Mouse (Mus musculus): ENCODE results near the gene Sema3a. TPM values are rescaled to one million over a fixed set of nuclear protein-coding genes. Genes with fewer than 3 reads are reported as not detected.

The Sema3a gene
- total RNA-seq, 2 experiments from 2014 or later: 21.0 to 31.1 TPM

GRCm38 (mm10) chr5:13384714-13385113 lies 259.5 kb downstream of the Sema3a start:
- TF ChIP-seq CTCF (IDR thresholded peaks at IDR 0.05): no peak
- intact Hi-C loops (cut with DNase I): loop anchor here (5.0 to 10.0 kb wide), 3 partner anchors 113 to 670 kb away; no protein-coding TSS in a partner anchor
- no peak overlapping the region for H3K4me3 ChIP-seq
- H3K27ac ChIP-seq: peak overlapping the region; percentile 71
- peak in 1 of 2 experiments; percentile 31 for DNase-seq (ENCODE audit: extremely low spot score in 1 of 2, low spot score in 2 of 2)

GRCm38 (mm10) chr5:13386603-13387002 lies 261.4 kb downstream of the Sema3a start:
- no peak for DNase-seq (ENCODE audit: extremely low spot score in 1 of 2, low spot score in 2 of 2)
- Histone ChIP-seq H3K27ac (no peak overlapping the region), H3K4me3 (no peak overlapping the region)
- TF ChIP-seq CTCF (IDR thresholded peaks at IDR 0.05): no peak
- intact Hi-C loops (cut with DNase I): loop anchor here (10.0 kb wide), 2 partner anchors 122 to 672 kb away; no protein-coding TSS in a partner anchor

GRCm38 (mm10) chr5:13387679-13388078 lies 262.5 kb downstream of the Sema3a start:
- TF ChIP-seq CTCF (IDR thresholded peaks at IDR 0.05): no peak
- no peak for DNase-seq (ENCODE audit: extremely low spot score in 1 of 2, low spot score in 2 of 2)
- H3K27ac ChIP-seq: no peak overlapping the region
- H3K4me3 ChIP-seq: no peak overlapping the region
- intact Hi-C loops (cut with DNase I): loop anchor here (10.0 kb wide), 2 partner anchors 123 to 673 kb away; no protein-coding TSS in a partner anchor

- no peak for DNase-seq (ENCODE audit: extremely low spot score in 1 of 2, low spot score in 2 of 2)
- TF ChIP-seq CTCF (IDR thresholded peaks at IDR 0.05): no peak
- intact Hi-C loops (cut with DNase I): loop anchor here (10.0 kb wide), 2 partner anchors 125 to 675 kb away; no protein-coding TSS in a partner anchor
- no peak overlapping the region for H3K4me3 ChIP-seq
- no peak overlapping the region for H3K27ac ChIP-seq
Observed at GRCm38 (mm10) chr5:13389995-13390394, 264.8 kb downstream of the Sema3a start.

GRCm38 (mm10) chr5:13405432-13405831 lies 280.2 kb downstream of the Sema3a start:
- H3K27ac ChIP-seq: no peak overlapping the region
- intact Hi-C loops (cut with DNase I): loop anchor here (1.0 kb wide), 1 partner anchor 180 kb away; no protein-coding TSS in a partner anchor
- TF ChIP-seq CTCF (IDR thresholded peaks at IDR 0.05): peak; percentile 57
- no peak overlapping the region for H3K4me3 ChIP-seq
- no peak for DNase-seq (ENCODE audit: extremely low spot score in 1 of 2, low spot score in 2 of 2)

- intact Hi-C loops (cut with DNase I): no loop called here
Observed at GRCm38 (mm10) chr5:13406131-13406530, 280.9 kb downstream of the Sema3a start.

GRCm38 (mm10) chr5:13411920-13412319 lies 286.7 kb downstream of the Sema3a start:
- TF ChIP-seq CTCF (IDR thresholded peaks at IDR 0.05): no peak
- H3K27ac ChIP-seq: no peak overlapping the region
- no peak overlapping the region for H3K4me3 ChIP-seq
- DNase-seq (ENCODE audit: extremely low spot score in 1 of 2, low spot score in 2 of 2): no peak
- intact Hi-C loops (cut with DNase I): no loop called here

More at GRCm38 (mm10) chr5:13406131-13406530, 280.9 kb downstream of the Sema3a start:
- no peak overlapping the region for H3K27ac ChIP-seq
- H3K4me3 ChIP-seq: no peak overlapping the region
- no peak for TF ChIP-seq CTCF (IDR thresholded peaks at IDR 0.05)
- DNase-seq (ENCODE audit: extremely low spot score in 1 of 2, low spot score in 2 of 2): no peak

GRCm38 (mm10) chr5:13413915-13414525 lies 288.8 kb downstream of the Sema3a start:
- H3K4me3 ChIP-seq: no peak overlapping the region
- no peak for DNase-seq (ENCODE audit: extremely low spot score in 1 of 2, low spot score in 2 of 2)
- intact Hi-C loops (cut with DNase I): no loop called here
- no peak overlapping the region for H3K27ac ChIP-seq
- TF ChIP-seq CTCF (IDR thresholded peaks at IDR 0.05): no peak

- H3K4me3 ChIP-seq: no peak overlapping the region
Observed at GRCm38 (mm10) chr5:13416960-13417710, 291.9 kb downstream of the Sema3a start.

GRCm38 (mm10) chr5:13421276-13421925 lies 296.2 kb downstream of the Sema3a start:
- no peak for TF ChIP-seq CTCF (IDR thresholded peaks at IDR 0.05)
- intact Hi-C loops (cut with DNase I): no loop called here
- DNase-seq (ENCODE audit: extremely low spot score in 1 of 2, low spot score in 2 of 2): no peak
- Histone ChIP-seq H3K27ac (no peak overlapping the region; the same call in 1 of the 2 replicates), H3K4me3 (peak overlapping the region; percentile 5; the same call in 1 of the 2 replicates)

More at GRCm38 (mm10) chr5:13416960-13417710, 291.9 kb downstream of the Sema3a start:
- TF ChIP-seq CTCF (IDR thresholded peaks at IDR 0.05): no peak
- no peak for DNase-seq (ENCODE audit: extremely low spot score in 1 of 2, low spot score in 2 of 2)
- no peak overlapping the region for H3K27ac ChIP-seq
- intact Hi-C loops (cut with DNase I): no loop called here

GRCm38 (mm10) chr5:13428702-13429101 lies 303.5 kb downstream of the Sema3a start:
- no peak for TF ChIP-seq CTCF (IDR thresholded peaks at IDR 0.05)
- intact Hi-C loops (cut with DNase I): no loop called here
- no peak overlapping the region for H3K4me3 ChIP-seq
- no peak for DNase-seq (ENCODE audit: extremely low spot score in 1 of 2, low spot score in 2 of 2)
- no peak overlapping the region for H3K27ac ChIP-seq

- intact Hi-C loops (cut with DNase I): no loop called here
- no peak for TF ChIP-seq CTCF (IDR thresholded peaks at IDR 0.05)
- H3K4me3 ChIP-seq: no peak overlapping the region
Observed at GRCm38 (mm10) chr5:13431827-13432226, 306.6 kb downstream of the Sema3a start.

More at GRCm38 (mm10) chr5:13431827-13432226, 306.6 kb downstream of the Sema3a start:
- no peak overlapping the region for H3K27ac ChIP-seq
- DNase-seq (ENCODE audit: extremely low spot score in 1 of 2, low spot score in 2 of 2): no peak

Measured in left cerebral cortex, adult 2 months (tissue).